Mouse (Mus musculus): ENCODE measurements at regions not wholly inside any gene's neighbourhood (a gene's known extent, or its start where the extent isn't known, plus 50 kb on each side); places are given as distances from the start of the nearest gene placed in this dataset.

GRCm38 (mm10) chr1:147074166-147074565 lies 579.6 kb downstream of the Brinp3 start:
- TF ChIP-seq ZC3H11A (IDR thresholded peaks at IDR 0.05; ENCODE audit: borderline replicate concordance, low read depth, low read length) (no peak), ZNF384 (IDR thresholded peaks at IDR 0.05; ENCODE audit: low read depth, low read length) (no peak)

All from ES-E14 (cell line).